Mouse (Mus musculus): Measurements from ENCODE around the gene Rpl4. TPM values are rescaled to one million over a fixed set of nuclear protein-coding genes. Genes with fewer than 3 reads are reported as not detected.
"Not testable (repeated sequence)": the region's sequence is repeated elsewhere in the genome, so short reads cannot be mapped to it uniquely, and the experiment has no call there.

Rpl4 gene
- polyA plus RNA-seq (2015; fragmentation: Nextera tagmentation; extraction: Ambion mirVana): 1,021 and 1,130 TPM in 2 replicates

GRCm38 (mm10) chr9:64172816-64173665 lies at the start of gene Rpl4, which contains the start of gene Zwilch:
Gene Rpl4 (plus strand): TSS chr9:64173375.
Gene Zwilch (minus strand): TSS chr9:64173104.
- ATAC-seq (ENCODE audit: low read depth) (peak; percentile 77), DNase-seq (peak; percentile 77)
- Histone ChIP-seq H3K9me3 (replicated peaks) (no peaks in the 10 kb centered on the region), H3K36me3 (peaks cover 51% of the 10 kb centered on the region), H3K27ac (peak within 1 kb of the TSS; percentile 75), H3K9ac (peak within 1 kb of the TSS; percentile 94), H3K4me2 (peak within 1 kb of the TSS; percentile 77), H3K4me3 (replicated peaks) (peak within 1 kb of the TSS; percentile 89), H3K27me3 (no peaks in the 10 kb centered on the region), H3K4me1 (replicated peaks) (peaks cover 52% of the 10 kb centered on the region)
- WGBS (ENCODE audit: insufficient replicate concordance): under 1% methylated on average over 42 of the region's 42 CpGs

GRCm38 (mm10) chr9:64124846-64125245 lies 48.3 kb upstream of the Rpl4 start:
- H3K27ac ChIP-seq; H3K9me3 ChIP-seq (replicated peaks); DNase-seq; ATAC-seq (ENCODE audit: low read depth); H3K4me2 ChIP-seq; H3K36me3 ChIP-seq; H3K9ac ChIP-seq; H3K4me3 ChIP-seq (replicated peaks); H3K4me1 ChIP-seq (replicated peaks); H3K27me3 ChIP-seq: not testable (repeated sequence)
- WGBS (ENCODE audit: insufficient replicate concordance): 57% methylated on average over 3 of the region's 3 CpGs

- Histone ChIP-seq H3K27me3 (no peaks in the 10 kb centered on the region), H3K4me1 (replicated peaks) (peaks cover 9% of the 10 kb centered on the region), H3K36me3 (no peaks in the 10 kb centered on the region), H3K4me3 (replicated peaks) (no peak overlapping the region), H3K9me3 (replicated peaks) (no peaks in the 10 kb centered on the region), H3K4me2 (no peak overlapping the region), H3K9ac (no peak overlapping the region), H3K27ac (no peak overlapping the region)
- no peak for DNase-seq
- WGBS (ENCODE audit: insufficient replicate concordance): 65% methylated on average over 3 of the region's 3 CpGs
- ATAC-seq (ENCODE audit: low read depth): no peak
These were observed 47.9 kb upstream of the Rpl4 start for GRCm38 (mm10) chr9:64125307-64125706.

GRCm38 (mm10) chr9:64126121-64126520 lies 47.1 kb upstream of the Rpl4 start:
- H3K4me2 ChIP-seq: no peak overlapping the region
- H3K9ac ChIP-seq: no peak overlapping the region
- H3K27ac ChIP-seq: no peak overlapping the region
- H3K36me3 ChIP-seq: no peaks in the 10 kb centered on the region
- no peak overlapping the region for H3K4me3 ChIP-seq (replicated peaks)
- WGBS (ENCODE audit: insufficient replicate concordance): 48% methylated on average over 12 of the region's 12 CpGs
- no peak for DNase-seq
- no peaks in the 10 kb centered on the region for H3K27me3 ChIP-seq
- H3K9me3 ChIP-seq (replicated peaks): no peaks in the 10 kb centered on the region
- no peak for ATAC-seq (ENCODE audit: low read depth)
- peaks cover under 1% of the 10 kb centered on the region; the same call in 1 of the 2 replicates for H3K4me1 ChIP-seq (replicated peaks)

- Histone ChIP-seq H3K9ac (no peak overlapping the region), H3K27ac (no peak overlapping the region), H3K36me3 (peaks cover 5% of the 10 kb centered on the region), H3K9me3 (replicated peaks) (no peaks in the 10 kb centered on the region), H3K4me3 (replicated peaks) (no peak overlapping the region), H3K27me3 (no peaks in the 10 kb centered on the region), H3K4me2 (no peak overlapping the region), H3K4me1 (replicated peaks) (no peaks in the 10 kb centered on the region)
- ATAC-seq (ENCODE audit: low read depth) (no peak), DNase-seq (no peak)
- WGBS (ENCODE audit: insufficient replicate concordance): 73% methylated on average over 6 of the region's 6 CpGs
These were observed 41.6 kb upstream of the Rpl4 start for GRCm38 (mm10) chr9:64131623-64132022.

- H3K4me2 ChIP-seq; H3K4me1 ChIP-seq (replicated peaks); ATAC-seq (ENCODE audit: low read depth); H3K9me3 ChIP-seq (replicated peaks); H3K4me3 ChIP-seq (replicated peaks); H3K27ac ChIP-seq; H3K27me3 ChIP-seq; H3K9ac ChIP-seq: not testable (repeated sequence)
- WGBS (ENCODE audit: insufficient replicate concordance): 11% methylated on average over 6 of the region's 6 CpGs
- H3K36me3 ChIP-seq: peaks cover 67% of the 10 kb centered on the region
- peak; percentile 38 for DNase-seq
These were observed 34.3 kb upstream of the Rpl4 start for GRCm38 (mm10) chr9:64138896-64139295.

GRCm38 (mm10) chr9:64139879-64140278 lies 33.3 kb upstream of the Rpl4 start:
- H3K4me3 ChIP-seq (replicated peaks): no peak overlapping the region
- no peaks in the 10 kb centered on the region for H3K27me3 ChIP-seq
- H3K9ac ChIP-seq: no peak overlapping the region
- H3K4me2 ChIP-seq: no peak overlapping the region
- peaks cover 75% of the 10 kb centered on the region for H3K36me3 ChIP-seq
- H3K4me1 ChIP-seq (replicated peaks): no peaks in the 10 kb centered on the region
- ATAC-seq (ENCODE audit: low read depth): no peak
- DNase-seq: no peak
- H3K9me3 ChIP-seq (replicated peaks): no peaks in the 10 kb centered on the region
- H3K27ac ChIP-seq: no peak overlapping the region
- WGBS (ENCODE audit: insufficient replicate concordance): 73% methylated on average over 9 of the region's 9 CpGs

GRCm38 (mm10) chr9:64156641-64157040 lies 16.5 kb upstream of the Rpl4 start:
- Histone ChIP-seq H3K9ac (no peak overlapping the region), H3K4me2 (no peak overlapping the region), H3K4me3 (replicated peaks) (no peak overlapping the region), H3K27me3 (no peaks in the 10 kb centered on the region), H3K36me3 (peaks cover 90% of the 10 kb centered on the region), H3K9me3 (replicated peaks) (no peaks in the 10 kb centered on the region), H3K27ac (no peak overlapping the region), H3K4me1 (replicated peaks) (peaks cover 17% of the 10 kb centered on the region)
- 24% methylated on average over 1 of the region's 1 CpGs for whole genome bisulfite sequencing (ENCODE audit: insufficient replicate concordance)
- DNase-seq (no peak), ATAC-seq (ENCODE audit: low read depth) (0 out of 2 replicates have a peak, but pooled peaks have one; percentile 65)

GRCm38 (mm10) chr9:64160471-64160870 lies 12.7 kb upstream of the Rpl4 start:
- ATAC-seq (ENCODE audit: low read depth): no peak
- 86% methylated on average over 5 of the region's 5 CpGs for WGBS (ENCODE audit: insufficient replicate concordance)
- Histone ChIP-seq H3K4me1 (replicated peaks) (peaks cover 17% of the 10 kb centered on the region), H3K36me3 (peaks cover 88% of the 10 kb centered on the region), H3K4me3 (replicated peaks) (no peak overlapping the region), H3K4me2 (no peak overlapping the region), H3K27ac (no peak overlapping the region), H3K9me3 (replicated peaks) (no peaks in the 10 kb centered on the region), H3K9ac (no peak overlapping the region), H3K27me3 (no peaks in the 10 kb centered on the region)
- DNase-seq: no peak

GRCm38 (mm10) chr9:64169967-64170366 lies 3.2 kb upstream of the Rpl4 start:
- not testable (repeated sequence) for H3K9ac ChIP-seq; H3K27me3 ChIP-seq; ATAC-seq (ENCODE audit: low read depth); H3K9me3 ChIP-seq (replicated peaks); H3K27ac ChIP-seq; H3K4me2 ChIP-seq; H3K4me3 ChIP-seq (replicated peaks); DNase-seq
- Histone ChIP-seq H3K4me1 (replicated peaks) (peaks cover 28% of the 10 kb centered on the region), H3K36me3 (peaks cover 45% of the 10 kb centered on the region)
- WGBS (ENCODE audit: insufficient replicate concordance): 80% methylated on average over 3 of the region's 3 CpGs

- Histone ChIP-seq H3K9ac (peak overlapping the region; percentile 94), H3K4me2 (peak overlapping the region; percentile 74), H3K27me3 (no peaks in the 10 kb centered on the region), H3K4me1 (replicated peaks) (peaks cover 50% of the 10 kb centered on the region), H3K9me3 (replicated peaks) (no peaks in the 10 kb centered on the region), H3K4me3 (replicated peaks) (peak overlapping the region; percentile 89), H3K36me3 (peaks cover 50% of the 10 kb centered on the region), H3K27ac (peak overlapping the region; percentile 75)
- WGBS (ENCODE audit: insufficient replicate concordance): 1% methylated on average over 18 of the region's 18 CpGs
- DNase-seq (no peak), ATAC-seq (ENCODE audit: low read depth) (peak; percentile 63)
These were observed 895 bp upstream of the Rpl4 start for GRCm38 (mm10) chr9:64172145-64172815.
